Mouse (Mus musculus) adrenal gland, adult (tissue): ENCODE measurements around the gene Bcl11b.

Experiments
- DNase-seq, 2 experiments: peaks; one replicate each; pipeline ENCODE4 v3.0.0; 2022 to 2023; ENCODE audit warnings: low spot score in 1 of 2; ENCODE audit not compliant: inconsistent age in 2 of 2

Bcl11b gene

GRCm38 (mm10) chr12:107908826-107909225, 94.6 kb downstream of the Bcl11b start:
- no peak for DNase-seq

DNA sequence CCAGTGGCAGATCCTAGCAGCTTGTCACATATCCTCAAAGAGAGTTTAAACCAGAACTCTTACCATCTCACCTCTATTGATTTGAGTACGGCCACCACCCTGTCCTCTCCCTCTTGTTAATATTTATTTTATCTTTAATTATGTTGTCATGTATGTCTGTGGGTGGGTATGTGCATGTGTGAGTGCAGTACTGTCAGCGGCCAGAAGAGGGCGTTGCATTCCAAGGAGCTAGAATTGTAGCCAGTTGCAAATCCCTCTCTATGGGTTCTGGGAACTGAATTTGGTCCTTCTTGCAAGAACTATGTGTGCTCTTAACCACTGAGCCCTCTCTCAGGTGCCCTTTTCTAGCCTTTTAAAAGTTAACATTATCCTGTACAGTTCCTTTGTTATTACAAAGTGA, 98.1 kb downstream of the Bcl11b start:
- DNase-seq = no peak

- no peak for DNase-seq
These were observed 98.9 kb downstream of the Bcl11b start for GRCm38 (mm10) chr12:107904457-107904856.

GRCm38 (mm10) chr12:107903949-107904348, 99.5 kb downstream of the Bcl11b start:
- DNase-seq = no peak

- DNase-seq = no peak
These were observed 112.0 kb downstream of the Bcl11b start for GRCm38 (mm10) chr12:107891449-107891848.

DNA sequence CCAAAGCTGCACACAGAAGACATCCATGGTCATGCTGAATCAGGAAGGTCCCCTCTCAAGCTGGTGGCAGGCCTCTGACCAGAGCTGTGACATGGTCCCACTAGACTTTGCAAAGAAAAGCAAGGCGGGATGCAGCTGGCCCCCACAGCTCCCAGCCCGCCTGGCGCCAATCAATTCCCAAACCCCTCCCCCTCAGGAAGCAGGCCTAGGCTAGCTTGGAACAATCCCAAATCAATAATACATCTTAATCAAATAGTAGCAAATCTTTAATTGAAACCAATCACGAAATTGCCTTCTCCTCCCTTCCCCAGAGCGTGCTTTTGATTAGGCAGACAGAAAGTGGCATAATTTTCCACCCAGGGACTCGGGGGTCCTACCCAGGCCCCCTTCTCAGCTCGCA, 113.1 kb downstream of the Bcl11b start:
- DNase-seq = no peak

GRCm38 (mm10) chr12:107889841-107890240, 113.6 kb downstream of the Bcl11b start:
- no peak for DNase-seq

GRCm38 (mm10) chr12:107888646-107889045, 114.8 kb downstream of the Bcl11b start:
- DNase-seq = no peak

DNA sequence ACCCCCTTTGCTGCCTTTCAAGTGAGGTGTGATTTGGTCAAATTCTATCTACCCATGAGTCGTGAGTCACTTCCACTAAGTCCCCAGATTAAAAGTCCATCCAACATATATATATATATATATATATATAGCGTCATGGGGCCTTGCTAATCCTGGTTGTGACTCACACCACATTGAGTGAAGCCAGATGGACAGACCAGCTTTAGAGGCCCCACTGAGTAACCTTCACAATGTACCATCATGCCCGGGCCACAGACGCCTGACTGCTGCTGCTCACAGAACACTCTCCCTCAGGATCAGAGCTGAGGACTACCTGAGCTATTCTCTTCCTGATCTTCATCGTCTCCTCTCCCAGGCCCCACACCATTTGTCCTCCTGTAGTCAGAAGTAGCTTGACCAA, 115.4 kb downstream of the Bcl11b start:
- DNase-seq = no peak

GRCm38 (mm10) chr12:107887621-107888020, 115.8 kb downstream of the Bcl11b start:
- DNase-seq = no peak

DNA sequence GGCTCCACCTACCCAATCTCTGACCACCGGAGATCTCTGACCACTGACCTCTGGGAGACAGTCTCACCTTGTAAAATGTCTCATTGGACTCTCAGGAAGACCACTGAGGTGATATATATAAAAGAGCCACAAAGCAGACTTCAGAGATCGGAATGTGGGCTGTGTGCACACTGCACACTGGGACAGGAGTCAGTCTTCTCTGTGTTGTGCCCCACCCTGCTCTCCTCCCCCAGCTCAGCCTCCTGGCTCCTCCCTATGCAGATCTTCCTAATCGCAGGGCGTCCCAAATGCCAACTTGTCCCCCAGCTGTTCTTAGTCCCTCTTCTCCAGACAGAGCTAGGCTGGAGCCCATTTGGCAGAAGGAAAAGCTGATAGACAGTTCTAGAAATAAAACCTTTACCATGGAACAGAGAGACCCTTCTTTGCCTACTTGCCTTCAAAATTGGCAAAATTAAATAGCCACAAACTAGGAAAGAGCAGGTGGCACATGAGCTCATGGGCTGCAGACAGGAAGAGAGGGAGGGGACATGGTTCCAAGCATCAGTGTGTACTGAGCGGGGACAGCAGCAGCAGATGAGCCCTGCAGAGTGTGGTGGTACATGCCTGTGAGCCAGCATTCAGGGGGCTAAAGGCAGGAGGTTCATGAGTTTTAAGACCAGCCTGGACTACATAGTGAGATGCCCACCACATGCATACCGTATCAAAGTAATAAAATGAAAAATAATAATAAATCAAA, 118.9 kb downstream of the Bcl11b start:
- no peak for DNase-seq

DNA sequence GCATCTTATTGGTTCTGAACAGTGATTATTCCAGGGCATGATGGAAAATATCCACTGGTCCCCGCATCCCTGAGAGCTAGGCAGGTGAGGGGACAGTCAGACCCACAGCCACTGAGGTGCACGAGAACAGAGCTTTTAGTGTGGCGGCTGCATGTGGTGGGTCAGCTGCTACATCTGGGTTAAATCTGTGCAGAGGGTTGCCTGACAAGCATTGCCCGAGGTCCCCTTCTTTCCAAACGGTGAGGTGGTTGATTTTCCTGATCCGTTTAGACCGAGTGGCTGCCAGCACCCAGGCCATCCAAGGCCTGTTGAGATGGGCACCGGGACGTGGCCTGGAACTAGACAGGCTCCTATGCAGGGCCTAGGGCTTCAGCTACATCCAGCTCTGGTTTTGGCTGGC, 121.7 kb downstream of the Bcl11b start:
- DNase-seq = no peak

DNA sequence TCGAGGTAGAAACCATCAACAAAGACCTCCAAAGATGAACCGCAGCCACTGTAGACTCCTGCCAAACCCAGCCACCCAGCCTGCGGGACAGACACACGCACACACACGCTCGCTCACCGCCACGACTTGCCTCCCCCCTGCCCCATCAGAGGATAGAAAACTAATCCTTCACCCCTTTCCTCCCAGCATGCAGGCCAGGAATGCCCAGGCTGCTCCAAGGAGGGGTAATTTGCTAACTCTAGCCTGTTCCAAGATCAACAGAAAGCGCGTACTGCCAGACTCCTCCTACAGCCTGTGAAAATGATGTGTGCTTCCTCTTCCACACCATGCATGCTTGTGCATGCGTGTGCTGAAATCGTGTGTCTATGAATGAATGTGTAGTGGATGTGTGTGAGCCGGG, 122.7 kb downstream of the Bcl11b start:
- no peak for DNase-seq

DNA sequence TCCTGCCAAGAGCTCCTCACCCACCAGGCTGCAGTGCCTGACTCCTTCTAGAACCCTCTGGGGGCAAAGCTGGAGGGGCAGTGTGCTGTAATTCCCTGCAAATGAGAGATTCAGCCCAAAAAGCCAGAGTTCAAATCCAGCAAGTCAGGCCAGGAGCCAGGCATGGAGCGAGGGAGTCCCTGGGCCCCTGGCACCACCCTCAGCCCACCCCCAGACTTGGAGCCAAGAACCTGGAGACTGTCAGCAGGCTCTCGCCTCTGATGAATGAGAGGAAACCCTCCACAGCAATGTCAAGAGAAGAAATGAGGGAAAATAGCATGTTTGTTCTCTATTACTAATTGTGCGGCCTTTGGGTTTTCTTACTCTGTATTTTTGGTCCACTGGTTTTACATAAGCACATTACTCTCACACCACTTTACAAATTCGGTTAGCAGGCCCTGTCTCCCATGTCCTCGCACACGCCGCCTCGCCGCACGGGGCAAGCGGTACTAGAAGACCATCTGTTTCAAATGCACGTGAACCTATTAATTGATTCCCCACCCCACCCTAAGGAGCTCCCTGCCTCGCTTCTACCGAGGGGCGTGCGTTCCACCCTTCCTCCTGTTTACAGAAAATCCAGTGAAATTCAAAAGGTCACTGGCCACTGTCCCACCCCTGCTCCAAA, 124.2 kb downstream of the Bcl11b start:
- DNase-seq = no peak

DNA sequence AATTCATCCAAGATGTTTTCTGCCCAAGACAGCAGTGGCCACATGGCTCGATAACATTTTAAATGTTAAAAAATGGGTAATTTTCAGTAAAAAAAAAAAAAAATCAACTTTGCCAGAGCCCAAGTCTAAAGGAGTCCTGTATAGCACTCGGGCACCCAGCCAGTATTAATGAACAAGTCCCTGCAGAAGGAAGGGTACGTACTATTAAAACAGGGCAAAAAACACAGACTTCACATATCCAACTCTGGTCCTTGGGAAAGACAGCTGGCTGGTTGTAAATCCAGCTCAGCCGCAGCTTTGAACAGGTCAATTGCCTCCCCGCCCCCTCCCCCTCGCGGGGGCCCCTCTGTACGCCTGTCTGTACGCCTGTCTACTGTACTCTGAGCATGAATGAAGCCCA, 127.2 kb downstream of the Bcl11b start:
- DNase-seq = no peak

DNA sequence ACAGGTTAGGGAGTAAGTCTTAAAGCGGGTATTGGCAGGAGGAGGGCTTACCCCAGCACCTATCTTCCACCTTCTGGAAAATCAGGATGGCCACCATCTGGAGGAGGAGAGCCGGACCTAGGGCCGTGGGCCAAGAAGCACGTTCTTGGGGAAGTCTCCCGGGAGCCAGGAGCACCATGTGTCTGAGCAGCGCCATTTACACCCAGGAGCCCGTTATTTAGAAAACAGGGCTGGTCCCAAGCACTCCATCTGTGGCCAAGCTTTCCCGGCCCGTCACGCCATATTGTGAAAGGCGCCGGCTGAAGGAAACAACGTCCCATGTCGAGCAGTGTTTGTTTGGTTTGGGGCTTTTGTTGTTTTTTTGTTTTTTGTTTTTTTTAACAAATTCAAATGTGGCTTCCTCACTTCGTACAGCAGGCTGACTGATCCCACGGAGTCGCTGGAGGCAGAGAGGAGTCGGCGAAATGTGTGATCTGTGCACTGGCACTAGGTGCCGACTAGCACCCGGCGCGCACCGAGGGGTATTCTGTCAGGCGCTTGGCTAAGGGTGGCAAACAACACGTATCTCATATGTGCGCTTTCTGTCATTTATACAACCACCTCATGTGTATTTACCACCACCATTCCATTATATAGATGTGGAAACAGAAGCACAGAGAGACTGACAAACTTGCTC, 128.8 kb downstream of the Bcl11b start:
- DNase-seq = no peak

- DNase-seq = no peak
These were observed 133.8 kb downstream of the Bcl11b start for GRCm38 (mm10) chr12:107869526-107870050.

GRCm38 (mm10) chr12:107868291-107868690, 135.1 kb downstream of the Bcl11b start:
- no peak for DNase-seq
